Mouse (Mus musculus) MEL (cell line): ENCODE results near the gene Acot4. TPM values are rescaled to one million over a fixed set of nuclear protein-coding genes. Genes with fewer than 3 reads are reported as not detected.

Experiments
- DNase-seq: peaks from one replicate; pipeline ENCODE4 v3.0.0; 2011; ENCODE audit warnings: low read depth, low spot score
- H3K27ac ChIP-seq: 2 replicates; pipeline ENCODE4 v1.5.1; 2012; ENCODE audit warnings: low read depth, mild to moderate bottlenecking, control low read depth, low read length, moderate library complexity; ENCODE audit not compliant: control insufficient read depth
- H3K27me3 ChIP-seq, 2 experiments: fragments of 150-350 bp in 1 of 2; sonication (generic) in 1 of 2; 2 replicates each; pipeline ENCODE4 v1.6.1; 2012; ENCODE audit warnings: low read length in 2 of 2, mild to moderate bottlenecking in 2 of 2, improper control_type of control experiment in 1 of 2, moderate library complexity in 1 of 2; ENCODE audit not compliant: insufficient read depth in 2 of 2, control insufficient read depth in 1 of 2
- H3K36me3 ChIP-seq, 2 experiments: 2 replicates each; pipeline ENCODE4 v1.6.1; 2012 to 2014; ENCODE audit warnings: low read length in 2 of 2, improper control_type of control experiment in 1 of 2, inconsistent platforms in 1 of 2, mild to moderate bottlenecking in 1 of 2; ENCODE audit not compliant: insufficient read depth in 2 of 2, control insufficient read depth in 1 of 2
- H3K4me1 ChIP-seq, 2 experiments: fragments of 150-350 bp in 1 of 2; sonication (generic) in 1 of 2; 2 replicates each; pipeline ENCODE4 v1.6.1; 2012; ENCODE audit warnings: low read length in 2 of 2, improper control_type of control experiment in 1 of 2, mild to moderate bottlenecking in 1 of 2; ENCODE audit not compliant: insufficient read depth in 2 of 2, control insufficient read depth in 1 of 2
- H3K4me3 ChIP-seq, 2 experiments: fragments of 150-350 bp in 1 of 2; sonication (generic) in 1 of 2; 2 replicates each; pipeline ENCODE4 v1.5.1; 2012; ENCODE audit warnings: low read depth in 2 of 2, low read length in 2 of 2, mild to moderate bottlenecking in 2 of 2, moderate library complexity in 2 of 2, control low read depth in 1 of 2, improper control_type of control experiment in 1 of 2; ENCODE audit not compliant: control insufficient read depth in 1 of 2, insufficient read depth in 1 of 2
- H3K79me2 ChIP-seq: 2 replicates; pipeline ENCODE4 v1.6.1; 2012; ENCODE audit warnings: mild to moderate bottlenecking, low read length, moderate library complexity; ENCODE audit not compliant: control insufficient read depth, poor library complexity, insufficient read depth
- H3K9ac ChIP-seq: 2 replicates; pipeline ENCODE4 v1.6.1; 2012; ENCODE audit warnings: low read depth, mild to moderate bottlenecking, control low read depth, low read length, moderate library complexity; ENCODE audit not compliant: control insufficient read depth, poor library complexity, severe bottlenecking
- H3K9me3 ChIP-seq: fragments of 150-350 bp; sonication (generic); replicated peaks from 2 replicates; pipeline ENCODE4 v1.6.1; 2012; ENCODE audit warnings: mild to moderate bottlenecking, low read length, improper control_type of control experiment, moderate library complexity; ENCODE audit not compliant: insufficient read depth
- BHLHE40 ChIP-seq: IDR thresholded peaks from 2 replicates; pipeline ENCODE4 v1.6.1; 2012; ENCODE audit warnings: low read depth, mild to moderate bottlenecking, inconsistent platforms, low read length, improper control_type of control experiment, borderline replicate concordance
- CHD1 ChIP-seq: IDR thresholded peaks from 2 replicates; pipeline ENCODE4 v1.6.1; 2012; ENCODE audit warnings: low read depth, mild to moderate bottlenecking, inconsistent platforms, low read length, improper control_type of control experiment
- CHD2 ChIP-seq: IDR thresholded peaks from 2 replicates; pipeline ENCODE4 v1.6.1; 2011; ENCODE audit warnings: low read length, improper control_type of control experiment
- CTCF ChIP-seq, 3 experiments: IDR thresholded peaks in 2 of 3; conservative IDR thresholded peaks in 1 of 3; 2 replicates each; pipeline ENCODE4 v1.5.1; 2011 to 2012; ENCODE audit warnings: low read length in 3 of 3, low read depth in 2 of 3, mild to moderate bottlenecking in 2 of 3, improper control_type of control experiment in 1 of 3, inconsistent platforms in 1 of 3, mixed read lengths in 1 of 3, moderate library complexity in 1 of 3; ENCODE audit not compliant: control insufficient read depth in 1 of 3, insufficient read depth in 1 of 3, poor library complexity in 1 of 3, severe bottlenecking in 1 of 3
- E2F4 ChIP-seq: IDR thresholded peaks from 2 replicates; pipeline ENCODE4 v1.6.1; 2011; ENCODE audit warnings: low read depth, low read length, improper control_type of control experiment, borderline replicate concordance
- ELF1 ChIP-seq: IDR thresholded peaks from 2 replicates; pipeline ENCODE4 v1.6.1; 2014; ENCODE audit warnings: low read depth, mild to moderate bottlenecking, inconsistent platforms, low read length, improper control_type of control experiment, moderate library complexity
- EP300 ChIP-seq, 2 experiments: IDR thresholded peaks; 2 replicates each; pipeline ENCODE4 v1.6.1; 2011; ENCODE audit warnings: improper control_type of control experiment in 2 of 2, low read length in 2 of 2, low read depth in 1 of 2, mild to moderate bottlenecking in 1 of 2
- ETS1 ChIP-seq: IDR thresholded peaks from 2 replicates; pipeline ENCODE4 v1.6.1; 2012; ENCODE audit warnings: low read depth, mild to moderate bottlenecking, inconsistent platforms, low read length, improper control_type of control experiment, moderate library complexity
- GABPA ChIP-seq: IDR thresholded peaks from 2 replicates; pipeline ENCODE4 v1.6.1; 2012; ENCODE audit warnings: low read depth, mild to moderate bottlenecking, inconsistent platforms, low read length, improper control_type of control experiment, moderate library complexity
- GATA1 ChIP-seq: IDR thresholded peaks from 2 replicates; pipeline ENCODE4 v1.6.1; 2011; ENCODE audit warnings: low read depth, low read length, improper control_type of control experiment
- HCFC1 ChIP-seq: IDR thresholded peaks from 2 replicates; pipeline ENCODE4 v1.6.1; 2012; ENCODE audit warnings: low read depth, mild to moderate bottlenecking, inconsistent platforms, low read length, improper control_type of control experiment, moderate library complexity
- JUND ChIP-seq: IDR thresholded peaks from 2 replicates; pipeline ENCODE4 v1.6.1; 2011; ENCODE audit warnings: low read depth, mild to moderate bottlenecking, improper control_type of control experiment, low read length
- KAT2A ChIP-seq: conservative IDR thresholded peaks from 2 replicates; pipeline ENCODE4 v1.6.1; 2012; ENCODE audit warnings: low read depth, low read length, improper control_type of control experiment, inconsistent platforms
- MAX ChIP-seq: IDR thresholded peaks from 2 replicates; pipeline ENCODE4 v1.6.1; 2011; ENCODE audit warnings: low read length, improper control_type of control experiment
- MAZ ChIP-seq: IDR thresholded peaks from 2 replicates; pipeline ENCODE4 v1.6.1; 2012; ENCODE audit warnings: low read depth, mild to moderate bottlenecking, inconsistent platforms, low read length, improper control_type of control experiment
- MEF2A ChIP-seq: IDR thresholded peaks from 2 replicates; pipeline ENCODE4 v1.6.1; 2014; ENCODE audit warnings: low read depth, mild to moderate bottlenecking, inconsistent platforms, low read length, improper control_type of control experiment; ENCODE audit not compliant: poor library complexity, insufficient replicate concordance, severe bottlenecking; ENCODE audit errors: extremely low read depth
- MXI1 ChIP-seq: IDR thresholded peaks from 2 replicates; pipeline ENCODE4 v1.6.1; 2011; ENCODE audit warnings: mild to moderate bottlenecking, low read depth, low read length, improper control_type of control experiment
- MYB ChIP-seq: IDR thresholded peaks from 2 replicates; pipeline ENCODE4 v1.6.1; 2011; ENCODE audit warnings: mild to moderate bottlenecking, low read depth, low read length, improper control_type of control experiment
- MYC ChIP-seq: IDR thresholded peaks from 2 replicates; pipeline ENCODE4 v1.6.1; 2011; ENCODE audit warnings: low read depth, mild to moderate bottlenecking, low read length, improper control_type of control experiment, moderate library complexity
- NELFE ChIP-seq: IDR thresholded peaks from 2 replicates; pipeline ENCODE4 v1.6.1; 2011; ENCODE audit warnings: low read depth, low read length, improper control_type of control experiment
- NRF1 ChIP-seq: IDR thresholded peaks from 2 replicates; pipeline ENCODE4 v1.6.1; 2014; ENCODE audit warnings: low read depth, mild to moderate bottlenecking, inconsistent platforms, low read length, improper control_type of control experiment, moderate library complexity; ENCODE audit not compliant: poor library complexity, insufficient read depth, severe bottlenecking
- POLR2A ChIP-seq, 2 experiments: IDR thresholded peaks; 2 replicates each; pipeline ENCODE4 v1.6.1; 2011 to 2012; ENCODE audit warnings: low read length in 2 of 2, mild to moderate bottlenecking in 2 of 2, control low read depth in 1 of 2, improper control_type of control experiment in 1 of 2, low read depth in 1 of 2, moderate library complexity in 1 of 2; ENCODE audit not compliant: control insufficient read depth in 1 of 2, insufficient read depth in 1 of 2, poor library complexity in 1 of 2
- POLR2AphosphoS2 ChIP-seq: IDR thresholded peaks from 2 replicates; pipeline ENCODE4 v1.6.1; 2011; ENCODE audit warnings: low read length, improper control_type of control experiment
- POLR2AphosphoS5 ChIP-seq: IDR thresholded peaks from 2 replicates; pipeline ENCODE4 v1.6.1; 2012; ENCODE audit warnings: low read depth, borderline replicate concordance, mild to moderate bottlenecking, inconsistent platforms, low read length, moderate library complexity, mixed read lengths
- RCOR1 ChIP-seq: IDR thresholded peaks from 2 replicates; pipeline ENCODE4 v1.6.1; 2012; ENCODE audit warnings: low read depth, mild to moderate bottlenecking, inconsistent platforms, low read length, improper control_type of control experiment
- SMC3 ChIP-seq: IDR thresholded peaks from 2 replicates; pipeline ENCODE4 v1.6.1; 2011; ENCODE audit warnings: low read depth, low read length, improper control_type of control experiment
- TAL1 ChIP-seq: IDR thresholded peaks from 2 replicates; pipeline ENCODE4 v1.6.1; 2012; ENCODE audit warnings: mild to moderate bottlenecking, inconsistent platforms, low read length, moderate library complexity, mixed read lengths
- TCF12 ChIP-seq: IDR thresholded peaks from 2 replicates; pipeline ENCODE4 v1.6.1; 2014; ENCODE audit warnings: low read depth, mild to moderate bottlenecking, inconsistent platforms, low read length, improper control_type of control experiment, moderate library complexity
- UBTF ChIP-seq: IDR thresholded peaks from 2 replicates; pipeline ENCODE4 v1.6.1; 2012; ENCODE audit warnings: low read depth, mild to moderate bottlenecking, inconsistent platforms, low read length, improper control_type of control experiment, moderate library complexity, borderline replicate concordance; ENCODE audit not compliant: insufficient read depth
- USF1 ChIP-seq: IDR thresholded peaks from 2 replicates; pipeline ENCODE4 v1.6.1; 2014; ENCODE audit warnings: low read depth, mild to moderate bottlenecking, inconsistent platforms, low read length, improper control_type of control experiment, moderate library complexity
- USF2 ChIP-seq, 2 experiments: IDR thresholded peaks; 2 replicates each; pipeline ENCODE4 v1.6.1; 2011 to 2012; ENCODE audit warnings: improper control_type of control experiment in 2 of 2, low read length in 2 of 2, borderline replicate concordance in 1 of 2, inconsistent platforms in 1 of 2, low read depth in 1 of 2, mild to moderate bottlenecking in 1 of 2; ENCODE audit not compliant: insufficient read depth in 1 of 2
- ZC3H11A ChIP-seq: IDR thresholded peaks from 2 replicates; pipeline ENCODE4 v1.6.1; 2012; ENCODE audit warnings: low read depth, mild to moderate bottlenecking, inconsistent platforms, low read length, improper control_type of control experiment
- ZKSCAN1 ChIP-seq: IDR thresholded peaks from 2 replicates; pipeline ENCODE4 v1.6.1; 2012; ENCODE audit warnings: low read depth, mild to moderate bottlenecking, inconsistent platforms, low read length, improper control_type of control experiment, moderate library complexity
- ZMIZ1 ChIP-seq: IDR thresholded peaks from 2 replicates; pipeline ENCODE4 v1.6.1; 2012; ENCODE audit warnings: low read depth, mild to moderate bottlenecking, inconsistent platforms, low read length, improper control_type of control experiment, moderate library complexity
- ZNF384 ChIP-seq: IDR thresholded peaks from 2 replicates; pipeline ENCODE4 v1.6.1; 2012; ENCODE audit warnings: low read depth, mild to moderate bottlenecking, inconsistent platforms, low read length, improper control_type of control experiment
- polyA plus RNA-seq, 2 experiments: library from polyadenylated mRNA; stranded (reverse) in 1 of 2; unstranded in 1 of 2; fragments of >175 nt in 1 of 2; fragments of >200 nt in 1 of 2; gene quantifications; 2 replicates each; pipeline versions ENCODE4 v1.2.1 to v1.2.4; 2012; ENCODE audit warnings: low replicate concordance in 2 of 2, low read depth in 1 of 2; ENCODE audit not compliant: insufficient read length in 2 of 2, insufficient read depth in 1 of 2, missing spikeins in 1 of 2
- total RNA-seq: library from RNA; depleted of rRNA; stranded (reverse); fragments of 300-350 nt; gene quantifications from 2 replicates; pipeline ENCODE4 v1.2.3, GENCODE M21; 2012

Acot4 gene
- total and polyA plus RNA-seq, 3 experiments = 0.08 TPM; not detected in 1

GRCm38 (mm10) chr12:84030659-84031332, 7.4 kb upstream of the Acot4 start:
- H3K9ac ChIP-seq = no peak overlapping the region
- H3K4me3 ChIP-seq = no peak overlapping the region
- peak; percentile 90 for DNase-seq
- H3K36me3 ChIP-seq = peaks cover 0 to 21% of the 10 kb centered on the region in 2 experiments; a peak in 2 of 4 replicates
- H3K27ac ChIP-seq = no peak overlapping the region
- H3K9me3 ChIP-seq = no peaks in the 10 kb centered on the region
- peaks cover 11 to 20% of the 10 kb centered on the region in 2 experiments for H3K4me1 ChIP-seq
- H3K79me2 ChIP-seq = no peaks in the 10 kb centered on the region
- no peaks in the 10 kb centered on the region for H3K27me3 ChIP-seq
- TF ChIP-seq POLR2A (IDR thresholded peaks at IDR 0.05; ENCODE audit: control insufficient read depth in 1 of 2, insufficient read depth in 1 of 2, low read depth in 1 of 2, low read length in 2 of 2, poor library complexity in 1 of 2) (no peak), ZNF384 (no peak), ZKSCAN1 (no peak), USF1 (peak; percentile 86), TCF12 (0 out of 2 replicates have a peak, but pooled peaks have one; percentile 12), JUND (0 out of 2 replicates have a peak, but pooled peaks have one; percentile 56), NELFE (no peak; the same call in 1 of the 2 replicates), E2F4 (no peak), CHD2 (no peak), UBTF (no peak), GATA1 (peak; percentile 55), RCOR1 (0 out of 2 replicates have a peak, but pooled peaks have one; percentile 12), ZMIZ1 (no peak), POLR2AphosphoS5 (no peak), HCFC1 (0 out of 2 replicates have a peak, but pooled peaks have one; percentile 33), BHLHE40 (peak; percentile 80; the same call in 1 of the 2 replicates), MEF2A (no peak), ELF1 (no peak), EP300 (IDR thresholded peaks at IDR 0.05; ENCODE audit: low read depth in 1 of 2, low read length in 2 of 2) (peak; percentile 42 to 52; a peak in 3 of 4 replicates), KAT2A (no peak), POLR2AphosphoS2 (no peak), USF2 (IDR thresholded peaks at IDR 0.05; ENCODE audit: borderline replicate concordance in 1 of 2, insufficient read depth in 1 of 2, low read depth in 1 of 2, low read length in 2 of 2) (peak in 1 of 2 experiments; percentile 53; a peak in 1 of 4 replicates), CHD1 (no peak), ZC3H11A (peak; percentile 80), MYB (no peak), SMC3 (peak; percentile 90), MAX (peak; percentile 75), CTCF (IDR thresholded peaks at IDR 0.05 in 2 of 3, conservative IDR thresholded peaks at IDR 0.05 in 1 of 3; ENCODE audit: control insufficient read depth in 1 of 3, insufficient read depth in 1 of 3, low read depth in 2 of 3, low read length in 3 of 3, poor library complexity in 1 of 3, severe bottlenecking in 1 of 3) (peak; percentile 81 to 88 (median 88)), MXI1 (peak; percentile 87), TAL1 (no peak), ETS1 (peak; percentile 63), GABPA (no peak), NRF1 (no peak), MAZ (0 out of 2 replicates have a peak, but pooled peaks have one; percentile 34), MYC (peak; percentile 90)
